Mouse (Mus musculus) liver, embryonic 12.5 days (tissue): ENCODE measurements around the gene Gsdme. TPM values are rescaled to one million over a fixed set of nuclear protein-coding genes. Genes with fewer than 3 reads are reported as not detected.

Experiments
- ATAC-seq: fragments of 200-750 bp; cut with Nextera tagmentation; 2 replicates; pipeline ENCODE4 v1.8.0; 2017; ENCODE audit warnings: moderate number of reproducible peaks, mild to moderate bottlenecking, moderate library complexity
- H3K27ac ChIP-seq: fragments of 300-500 bp; sonication (generic); 2 replicates; pipeline ENCODE4 v1.5.1; 2016; ENCODE audit warnings: mild to moderate bottlenecking
- H3K27me3 ChIP-seq: fragments of 300-500 bp; sonication (generic); replicated peaks from 2 replicates; pipeline ENCODE4 v1.6.1; 2016; ENCODE audit warnings: mild to moderate bottlenecking, moderate library complexity
- H3K36me3 ChIP-seq: fragments of 300-500 bp; sonication (generic); 2 replicates; pipeline ENCODE4 v1.6.1; 2016; ENCODE audit warnings: mild to moderate bottlenecking, moderate library complexity
- H3K4me1 ChIP-seq: fragments of 300-500 bp; sonication (generic); 2 replicates; pipeline ENCODE4 v1.6.1; 2016
- H3K4me2 ChIP-seq: fragments of 300-500 bp; sonication (generic); 2 replicates; pipeline ENCODE4 v1.6.1; 2016; ENCODE audit warnings: mild to moderate bottlenecking, moderate library complexity
- H3K4me3 ChIP-seq: fragments of 300-500 bp; sonication (generic); 2 replicates; pipeline ENCODE4 v1.5.1; 2016; ENCODE audit warnings: mild to moderate bottlenecking, moderate library complexity
- H3K9ac ChIP-seq: fragments of 300-500 bp; sonication (generic); 2 replicates; pipeline ENCODE4 v1.6.1; 2016; ENCODE audit warnings: mild to moderate bottlenecking, moderate library complexity
- H3K9me3 ChIP-seq: fragments of 300-500 bp; sonication (generic); replicated peaks from 2 replicates; pipeline ENCODE4 v1.6.1; 2016; ENCODE audit warnings: mild to moderate bottlenecking, moderate library complexity
- WGBS: fragments of 180-500 bp; shearing (Covaris S2); methylation state at CpG from one replicate; pipeline ENCODE4 v1.1.7; 2016; ENCODE audit not compliant: insufficient replicate concordance; 5-methylcytosine and 5-hydroxymethylcytosine counted together
- polyA plus RNA-seq: library from polyadenylated mRNA; unstranded; fragments of >200 nt; fragmentation: Nextera tagmentation; extraction: Ambion mirVana; gene quantifications from 2 replicates; pipeline ENCODE4 v1.2.1, GENCODE M21; 2016

The Gsdme gene
- polyA plus RNA-seq, 1 experiment from 2014 or later = 18.7 TPM

DNA sequence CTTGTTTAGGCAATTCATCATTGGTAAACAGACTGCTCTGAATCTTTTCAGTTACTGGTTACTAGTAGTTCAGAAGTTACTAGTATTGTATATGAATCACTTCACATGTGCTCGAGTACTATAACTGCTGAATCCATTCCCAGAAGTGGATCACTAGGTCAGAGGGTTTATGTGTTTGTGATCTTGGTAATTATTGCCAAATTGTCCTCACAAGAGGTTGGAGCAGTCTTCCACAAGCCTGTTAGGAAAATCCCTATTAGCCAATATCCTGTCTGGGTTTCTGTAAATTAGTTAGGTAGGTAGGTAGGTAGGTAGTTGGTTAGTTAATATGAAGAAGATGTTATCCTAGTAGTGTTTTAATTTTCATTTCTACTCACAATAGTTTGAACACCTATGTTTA lies 87.9 kb downstream of the Gsdme start:
- Histone ChIP-seq H3K4me3 (no peak overlapping the region), H3K4me2 (no peak overlapping the region), H3K36me3 (peaks cover 11% of the 10 kb centered on the region), H3K9ac (no peak overlapping the region), H3K27me3 (no peaks in the 10 kb centered on the region), H3K9me3 (no peaks in the 10 kb centered on the region), H3K4me1 (no peaks in the 10 kb centered on the region), H3K27ac (no peak overlapping the region)
- ATAC-seq = no peak
- 68% methylated on average over 1 of the region's 1 CpGs for WGBS

DNA sequence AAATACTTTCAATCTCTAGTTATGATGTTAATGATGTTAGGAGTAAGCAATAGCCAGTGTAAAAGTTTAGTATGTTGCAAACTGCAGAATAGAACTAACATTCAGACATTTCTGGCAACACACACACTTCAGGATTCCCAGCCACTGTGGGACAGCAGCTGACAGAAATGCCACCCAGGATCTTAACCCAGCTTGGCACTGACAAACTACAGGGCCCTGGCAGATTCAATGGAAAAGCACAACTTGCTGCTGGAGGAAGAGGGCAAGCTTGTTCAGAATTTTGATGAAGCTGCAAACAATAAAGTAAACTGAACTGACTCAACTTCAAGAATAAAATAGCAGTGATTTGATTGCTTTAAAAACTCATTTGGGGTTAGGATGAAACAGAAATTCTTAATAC lies 93.9 kb downstream of the Gsdme start:
- ATAC-seq = no peak
- no peak overlapping the region for H3K4me2 ChIP-seq
- no peak overlapping the region for H3K27ac ChIP-seq
- H3K4me1 ChIP-seq = no peaks in the 10 kb centered on the region
- H3K36me3 ChIP-seq = peaks cover 18% of the 10 kb centered on the region; the same call in 1 of the 2 replicates
- no peaks in the 10 kb centered on the region for H3K9me3 ChIP-seq
- no peak overlapping the region for H3K9ac ChIP-seq
- no peaks in the 10 kb centered on the region for H3K27me3 ChIP-seq
- no peak overlapping the region for H3K4me3 ChIP-seq

DNA sequence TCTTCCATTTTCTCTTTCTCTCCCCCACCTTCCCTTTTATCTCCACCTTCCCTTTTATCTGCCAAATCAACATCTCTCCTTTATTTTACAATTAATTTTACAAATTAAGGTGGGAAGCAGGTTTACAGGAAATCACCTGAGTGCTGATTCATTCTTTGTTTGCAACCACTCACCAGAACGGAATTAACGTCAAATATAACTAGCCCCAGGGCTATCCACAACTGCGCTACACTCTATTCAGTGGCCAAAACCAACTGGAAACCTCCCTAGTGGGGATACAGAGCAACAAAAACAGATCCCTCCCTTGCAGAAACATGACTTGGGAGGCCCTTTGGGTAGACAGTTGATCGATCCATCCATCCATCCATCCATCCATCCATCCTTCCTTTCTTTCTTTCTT lies 94.8 kb downstream of the Gsdme start:
- Histone ChIP-seq H3K4me2 (no peak overlapping the region), H3K4me1 (no peaks in the 10 kb centered on the region), H3K36me3 (peaks cover 18% of the 10 kb centered on the region; the same call in 1 of the 2 replicates), H3K9ac (no peak overlapping the region), H3K27ac (no peak overlapping the region), H3K9me3 (no peaks in the 10 kb centered on the region), H3K27me3 (no peaks in the 10 kb centered on the region), H3K4me3 (no peak overlapping the region)
- no peak for ATAC-seq
- 79% methylated on average over 4 of the region's 4 CpGs for WGBS

DNA sequence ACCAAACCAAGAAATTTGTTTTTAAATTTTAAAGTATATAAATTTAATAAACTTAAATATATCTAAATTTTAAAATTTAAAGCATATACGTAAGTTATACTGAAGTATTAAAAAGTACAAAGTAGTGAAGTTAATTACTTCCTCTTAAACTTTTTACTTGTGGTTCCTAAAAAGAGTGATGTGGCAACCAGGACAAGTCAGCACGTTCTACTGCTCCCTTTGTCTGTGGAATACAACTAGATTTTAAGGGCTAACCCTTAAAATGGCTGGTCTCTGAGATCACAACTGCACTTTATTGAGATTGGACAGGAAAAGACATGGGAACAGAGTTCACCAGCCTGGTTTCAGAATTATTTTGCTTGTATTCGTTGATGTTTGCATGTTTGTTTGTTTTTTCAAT lies 100.6 kb downstream of the Gsdme start:
- Histone ChIP-seq H3K4me3 (no peak overlapping the region), H3K27ac (no peak overlapping the region), H3K27me3 (no peaks in the 10 kb centered on the region), H3K9me3 (no peaks in the 10 kb centered on the region), H3K4me1 (no peaks in the 10 kb centered on the region), H3K36me3 (peaks cover 20% of the 10 kb centered on the region), H3K9ac (no peak overlapping the region), H3K4me2 (no peak overlapping the region)
- no peak for ATAC-seq
- 65% methylated on average over 3 of the region's 3 CpGs for WGBS

DNA sequence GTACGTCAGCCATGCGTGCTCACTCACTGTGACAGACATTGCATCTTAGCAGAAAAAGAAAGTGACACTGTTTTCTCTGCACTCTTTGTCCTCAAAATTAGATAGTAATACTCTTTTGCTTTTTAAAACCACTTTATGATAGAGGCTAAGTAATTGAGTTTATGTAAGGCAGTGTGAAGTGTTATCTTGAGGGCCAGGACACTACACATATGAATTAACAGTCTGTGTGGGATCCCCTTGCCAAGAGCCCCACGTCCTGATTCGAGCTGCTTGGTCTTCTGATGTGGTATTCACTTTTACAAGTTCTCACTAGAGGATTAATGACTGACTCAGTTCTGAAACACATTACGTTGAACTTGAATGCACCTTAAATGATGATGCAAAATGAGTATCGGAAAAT lies 103.8 kb downstream of the Gsdme start:
- 85% methylated on average over 6 of the region's 6 CpGs for WGBS
- ATAC-seq = no peak
- H3K27me3 ChIP-seq = no peaks in the 10 kb centered on the region
- no peak overlapping the region for H3K9ac ChIP-seq
- no peaks in the 10 kb centered on the region for H3K4me1 ChIP-seq
- no peak overlapping the region for H3K4me2 ChIP-seq
- no peak overlapping the region for H3K27ac ChIP-seq
- H3K36me3 ChIP-seq = peaks cover 14% of the 10 kb centered on the region
- H3K9me3 ChIP-seq = no peaks in the 10 kb centered on the region
- no peak overlapping the region for H3K4me3 ChIP-seq

DNA sequence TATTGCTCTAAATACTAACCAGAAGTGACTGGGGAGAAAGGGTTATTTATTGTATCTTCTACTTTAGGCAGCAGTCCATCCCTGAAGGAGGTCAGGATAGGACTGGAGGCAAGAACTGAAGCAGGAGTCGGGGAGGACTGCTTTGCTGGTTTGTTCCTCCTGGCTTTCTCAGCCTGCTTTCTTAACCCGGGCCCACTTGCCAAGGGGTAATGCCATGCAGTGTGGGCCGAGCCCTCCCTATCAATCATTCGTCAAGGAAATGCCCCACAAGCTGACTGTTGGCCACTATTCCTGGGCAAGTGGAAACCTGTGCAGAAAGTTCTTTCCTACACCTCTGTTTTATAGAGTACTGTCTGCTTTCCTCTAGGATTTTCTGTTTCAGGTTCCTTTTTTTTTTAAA lies 114.3 kb downstream of the Gsdme start:
- Histone ChIP-seq H3K4me1 (no peaks in the 10 kb centered on the region), H3K36me3 (peaks cover 10% of the 10 kb centered on the region), H3K4me2 (no peak overlapping the region), H3K27me3 (no peaks in the 10 kb centered on the region), H3K4me3 (no peak overlapping the region), H3K9ac (no peak overlapping the region), H3K27ac (no peak overlapping the region), H3K9me3 (no peaks in the 10 kb centered on the region)
- ATAC-seq = no peak
- 60% methylated on average over 4 of the region's 4 CpGs for WGBS

DNA sequence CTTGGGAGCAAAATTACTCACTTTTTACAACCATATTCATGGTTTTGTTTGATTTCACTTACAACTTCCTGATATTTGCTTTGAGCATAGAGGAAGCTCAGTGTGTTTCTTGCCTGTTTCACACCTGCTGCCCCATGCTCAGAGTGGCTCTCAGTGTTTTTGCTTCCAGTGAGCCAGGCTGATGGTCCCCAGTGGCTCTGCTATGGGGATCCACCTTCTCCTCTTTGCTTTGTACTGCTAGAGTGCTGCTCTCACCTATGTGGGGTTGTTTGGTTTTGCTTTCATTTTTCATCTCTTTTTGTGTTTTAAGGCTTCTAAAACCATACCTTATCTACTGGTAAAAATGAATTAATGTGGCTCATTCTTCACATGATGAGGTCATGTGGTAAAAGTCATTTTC lies 117.5 kb downstream of the Gsdme start:
- no peak for ATAC-seq
- Histone ChIP-seq H3K4me3 (no peak overlapping the region), H3K4me2 (no peak overlapping the region), H3K27me3 (no peaks in the 10 kb centered on the region), H3K27ac (no peak overlapping the region), H3K36me3 (peaks cover 10% of the 10 kb centered on the region), H3K9ac (no peak overlapping the region), H3K4me1 (peaks cover 4% of the 10 kb centered on the region; the same call in 1 of the 2 replicates), H3K9me3 (no peaks in the 10 kb centered on the region)

DNA sequence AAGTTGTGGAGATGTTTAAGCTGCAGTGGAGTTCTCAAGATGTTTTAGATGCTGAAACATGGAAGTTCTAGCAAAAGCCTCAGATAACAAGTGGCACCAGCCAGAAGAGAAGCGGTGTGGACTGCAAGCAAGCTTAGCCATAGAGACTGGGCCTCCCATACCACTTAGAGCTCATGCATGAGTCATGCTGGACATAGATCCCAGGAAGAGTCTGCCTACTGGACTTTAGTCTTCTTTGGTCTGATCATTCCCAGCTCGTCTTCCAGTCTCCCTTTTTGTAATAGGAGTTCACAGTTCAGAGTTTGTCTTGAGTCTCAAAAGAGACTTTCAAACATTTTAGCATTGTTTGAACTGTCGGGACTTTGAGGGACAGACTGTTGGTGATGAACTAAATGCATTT lies 124.1 kb downstream of the Gsdme start:
- no peak for ATAC-seq
- Histone ChIP-seq H3K27me3 (no peaks in the 10 kb centered on the region), H3K4me1 (peaks cover 4% of the 10 kb centered on the region; the same call in 1 of the 2 replicates), H3K9ac (no peak overlapping the region), H3K9me3 (no peaks in the 10 kb centered on the region), H3K27ac (no peak overlapping the region), H3K4me2 (no peak overlapping the region), H3K4me3 (no peak overlapping the region), H3K36me3 (no peaks in the 10 kb centered on the region)
- WGBS = 72% methylated on average over 3 of the region's 3 CpGs

Other genes with a start within 250 kb of the Gsdme start
- gene Mpp6, start 153.6 kb downstream of the Gsdme start, polyA plus RNA-seq = 51.9 and 53.0 TPM in 2 replicates
- 1.4 and 2.6 TPM in 2 replicates for gene Osbpl3, start 192.3 kb upstream of the Gsdme start, polyA plus RNA-seq